Mouse (Mus musculus) megakaryocyte progenitor cell, adult 5-6 weeks (primary cell): ENCODE data around the gene Dpf3. TPM values are rescaled to one million over a fixed set of nuclear protein-coding genes. Genes with fewer than 3 reads are reported as not detected.

Source experiments
- ATAC-seq: replicated peaks from 2 replicates; pipeline ENCODE4 v1.8.0; 2016; ENCODE audit warnings: mild to moderate bottlenecking, moderate TSS enrichment, inconsistent platforms; ENCODE audit not compliant: poor library complexity
- total RNA-seq, 2 experiments: library from RNA; stranded (forward) in 1 of 2; stranded (reverse) in 1 of 2; fragments of 157-497, 149-512 nt in 1 of 2; fragments of 200-1000 nt in 1 of 2; gene quantifications; 2 replicates each; pipeline versions ENCODE4 v1.2.3 to v1.2.4; 2015 to 2017

Gene Dpf3
- total RNA-seq, 2 experiments from 2014 or later: 2.1 to 2.8 TPM

- no peak for ATAC-seq
These were observed 10.4 kb upstream of the Dpf3 start for GRCm38 (mm10) chr12:83497959-83498358.

GRCm38 (mm10) chr12:83496736-83497135, 9.2 kb upstream of the Dpf3 start:
- peak; percentile 79 for ATAC-seq

- 0 out of 2 replicates have a peak, but pooled peaks have one; percentile 14 for ATAC-seq
These were observed 8.8 kb upstream of the Dpf3 start for GRCm38 (mm10) chr12:83496336-83496735.

GRCm38 (mm10) chr12:83495961-83496282, 8.4 kb upstream of the Dpf3 start:
- ATAC-seq: no peak

- ATAC-seq: no peak
These were observed 7.9 kb upstream of the Dpf3 start for GRCm38 (mm10) chr12:83495248-83495960.

- ATAC-seq: no peak
These were observed 6.7 kb upstream of the Dpf3 start for GRCm38 (mm10) chr12:83494196-83494595.

GRCm38 (mm10) chr12:83492808-83493207, 5.3 kb upstream of the Dpf3 start:
- ATAC-seq: no peak

- no peak for ATAC-seq
These were observed 4.1 kb upstream of the Dpf3 start for GRCm38 (mm10) chr12:83491609-83492008.

- ATAC-seq: no peak
These were observed 2.2 kb upstream of the Dpf3 start for GRCm38 (mm10) chr12:83489748-83490147.

- no peak for ATAC-seq
These were observed 860 bp upstream of the Dpf3 start for GRCm38 (mm10) chr12:83488211-83488941.

GRCm38 (mm10) chr12:83486671-83487461, 650 bp downstream of the Dpf3 start:
- ATAC-seq: 0 out of 2 replicates have a peak, but pooled peaks have one; percentile 3

- ATAC-seq: no peak
These were observed 1.4 kb downstream of the Dpf3 start for GRCm38 (mm10) chr12:83485911-83486670.

- no peak for ATAC-seq
These were observed 2.4 kb downstream of the Dpf3 start for GRCm38 (mm10) chr12:83484855-83485745.

GRCm38 (mm10) chr12:83483653-83484052, 3.9 kb downstream of the Dpf3 start:
- no peak for ATAC-seq

- ATAC-seq: no peak
These were observed 6.1 kb downstream of the Dpf3 start for GRCm38 (mm10) chr12:83481439-83481838.

- 0 out of 2 replicates have a peak, but pooled peaks have one; percentile 33 for ATAC-seq
These were observed 7.6 kb downstream of the Dpf3 start for GRCm38 (mm10) chr12:83479818-83480401.

GRCm38 (mm10) chr12:83479140-83479539, 8.4 kb downstream of the Dpf3 start:
- no peak for ATAC-seq

GRCm38 (mm10) chr12:83476277-83476676, 11.2 kb downstream of the Dpf3 start:
- ATAC-seq: no peak

GRCm38 (mm10) chr12:83475419-83475818, 12.1 kb downstream of the Dpf3 start:
- ATAC-seq: no peak
